Mouse (Mus musculus) embryonic facial prominence, embryonic 13.5 days (tissue): Measurements from ENCODE around the gene Gm49333. TPM values are rescaled to one million over a fixed set of nuclear protein-coding genes. Genes with fewer than 3 reads are reported as not detected.

Experiments used
- ATAC-seq: fragments of 200-750 bp; cut with Nextera tagmentation; 2 replicates; pipeline ENCODE4 v1.8.0; 2017; ENCODE audit warnings: low read depth; ENCODE audit not compliant: insufficient number of reproducible peaks, insufficient read depth, low FRiP score, low TSS enrichment
- H3K27ac ChIP-seq: fragments of 300-500 bp; sonication (generic); 2 replicates; pipeline ENCODE4 v1.5.1; 2015; ENCODE audit warnings: moderate library complexity, mild to moderate bottlenecking, inconsistent platforms
- H3K27me3 ChIP-seq: fragments of 300-500 bp; sonication (generic); 2 replicates; pipeline ENCODE4 v1.6.1; 2015; ENCODE audit warnings: mild to moderate bottlenecking, inconsistent platforms
- H3K36me3 ChIP-seq: fragments of 300-500 bp; sonication (generic); 2 replicates; pipeline ENCODE4 v1.6.1; 2015; ENCODE audit warnings: mild to moderate bottlenecking, inconsistent platforms
- H3K4me1 ChIP-seq: fragments of 300-500 bp; sonication (generic); 2 replicates; pipeline ENCODE4 v1.6.1; 2015; ENCODE audit warnings: inconsistent platforms
- H3K4me2 ChIP-seq: fragments of 300-500 bp; sonication (generic); 2 replicates; pipeline ENCODE4 v1.6.1; 2015; ENCODE audit warnings: moderate library complexity, mild to moderate bottlenecking, inconsistent platforms
- H3K4me3 ChIP-seq: fragments of 300-500 bp; sonication (generic); 2 replicates; pipeline ENCODE4 v1.5.1; 2015; ENCODE audit warnings: mild to moderate bottlenecking, inconsistent platforms
- H3K9ac ChIP-seq: fragments of 300-500 bp; sonication (generic); 2 replicates; pipeline ENCODE4 v1.6.1; 2015; ENCODE audit warnings: mild to moderate bottlenecking, inconsistent platforms
- H3K9me3 ChIP-seq: fragments of 300-500 bp; sonication (generic); 2 replicates; pipeline ENCODE4 v1.6.1; 2016; ENCODE audit warnings: inconsistent platforms
- WGBS: fragments of 180-500 bp; shearing (Covaris S2); methylation state at CpG from one replicate; pipeline ENCODE4 v1.1.7; 2015; ENCODE audit warnings: mixed read lengths; 5-methylcytosine and 5-hydroxymethylcytosine counted together
- polyA plus RNA-seq: library from polyadenylated mRNA; unstranded; fragments of >200 nt; fragmentation: Nextera tagmentation; extraction: Ambion mirVana; gene quantifications from 2 replicates; pipeline ENCODE4 v1.2.1, GENCODE M21; 2015

Gm49333 gene
- 0.41 TPM in 1 of 2 replicates, not detected in the other for polyA plus RNA-seq

- Histone ChIP-seq H3K36me3 (peaks cover 17% of the 10 kb centered on the region), H3K4me3 (peak within 1 kb of the TSS; percentile 86), H3K9me3 (no peaks in the 10 kb centered on the region), H3K4me2 (peak within 1 kb of the TSS; percentile 96), H3K27me3 (no peaks in the 10 kb centered on the region), H3K9ac (peak within 1 kb of the TSS; percentile 87), H3K4me1 (peaks cover 21% of the 10 kb centered on the region), H3K27ac (peak within 1 kb of the TSS; percentile 74)
- peak; percentile 89 for ATAC-seq
- 2% methylated on average over 41 of the region's 41 CpGs for WGBS
Measured at GRCm38 (mm10) chr16:20611357-20612227, at the start of gene Gm49333, which contains the start of the genes Eef1akmt4 and Alg3. Gm49333 (plus strand) TSS chr16:20611610. Eef1akmt4 (plus strand) TSS chr16:20611593. Alg3 (minus strand) TSS chr16:20611735.

- 74% methylated on average over 1 of the region's 1 CpGs for WGBS
- H3K4me2 ChIP-seq, result no peak overlapping the region
- H3K4me3 ChIP-seq, result no peak overlapping the region
- no peaks in the 10 kb centered on the region for H3K4me1 ChIP-seq
- H3K36me3 ChIP-seq, result peaks cover 33% of the 10 kb centered on the region
- H3K27ac ChIP-seq, result no peak overlapping the region
- H3K9ac ChIP-seq, result no peak overlapping the region
- no peak for ATAC-seq
- no peaks in the 10 kb centered on the region for H3K27me3 ChIP-seq
- H3K9me3 ChIP-seq, result no peaks in the 10 kb centered on the region
Measured at GRCm38 (mm10) chr16:20565075-20565474, 46.3 kb upstream of the Gm49333 start.

GRCm38 (mm10) chr16:20589366-20589938 lies 22.0 kb upstream of the Gm49333 start, which contains the start of gene Vwa5b2:
Vwa5b2 (plus strand) TSS chr16:20589471.
- no peak within 1 kb of the TSS for H3K27ac ChIP-seq
- peak within 1 kb of the TSS; percentile 89 for H3K4me2 ChIP-seq
- peaks cover 67% of the 10 kb centered on the region for H3K27me3 ChIP-seq
- ATAC-seq, result peak; percentile 67
- WGBS, result under 1% methylated on average over 24 of the region's 24 CpGs
- H3K4me3 ChIP-seq, result peak within 1 kb of the TSS; percentile 57
- no peaks in the 10 kb centered on the region for H3K9me3 ChIP-seq
- peak within 1 kb of the TSS; percentile 69 for H3K9ac ChIP-seq
- H3K4me1 ChIP-seq, result peaks cover 24% of the 10 kb centered on the region
- H3K36me3 ChIP-seq, result no peaks in the 10 kb centered on the region

- H3K4me2 ChIP-seq, result peak overlapping the region; percentile 89
- peaks cover 72% of the 10 kb centered on the region for H3K27me3 ChIP-seq
- ATAC-seq, result peak; percentile 64
- peak overlapping the region; percentile 57 for H3K4me3 ChIP-seq
- H3K36me3 ChIP-seq, result no peaks in the 10 kb centered on the region
- no peaks in the 10 kb centered on the region for H3K9me3 ChIP-seq
- H3K9ac ChIP-seq, result peak overlapping the region; percentile 69
- peaks cover 24% of the 10 kb centered on the region for H3K4me1 ChIP-seq
- under 1% methylated on average over 37 of the region's 39 CpGs for WGBS
- H3K27ac ChIP-seq, result no peak overlapping the region
Measured at GRCm38 (mm10) chr16:20589939-20590679, 21.3 kb upstream of the Gm49333 start.

- ATAC-seq, result no peak
- WGBS, result 2% methylated on average over 17 of the region's 17 CpGs
- Histone ChIP-seq H3K27ac (no peak overlapping the region), H3K4me1 (peaks cover 24% of the 10 kb centered on the region), H3K4me3 (peak overlapping the region; percentile 57), H3K27me3 (peaks cover 74% of the 10 kb centered on the region), H3K9me3 (no peaks in the 10 kb centered on the region), H3K36me3 (no peaks in the 10 kb centered on the region), H3K4me2 (peak overlapping the region; percentile 89), H3K9ac (0 out of 2 replicates have a peak overlapping the region, but pooled peaks have one; percentile 69)
Measured at GRCm38 (mm10) chr16:20590680-20591038, 20.8 kb upstream of the Gm49333 start.

GRCm38 (mm10) chr16:20591076-20591705 lies 20.2 kb upstream of the Gm49333 start:
- ATAC-seq, result no peak
- H3K27me3 ChIP-seq, result peaks cover 74% of the 10 kb centered on the region
- 3% methylated on average over 48 of the region's 48 CpGs for WGBS
- H3K27ac ChIP-seq, result no peak overlapping the region
- H3K9me3 ChIP-seq, result no peaks in the 10 kb centered on the region
- peak overlapping the region; percentile 89 for H3K4me2 ChIP-seq
- peak overlapping the region; percentile 57 for H3K4me3 ChIP-seq
- no peaks in the 10 kb centered on the region for H3K36me3 ChIP-seq
- peaks cover 24% of the 10 kb centered on the region for H3K4me1 ChIP-seq
- peak overlapping the region; percentile 27; the same call in 1 of the 2 replicates for H3K9ac ChIP-seq

GRCm38 (mm10) chr16:20595060-20595673 lies 16.2 kb upstream of the Gm49333 start:
- H3K36me3 ChIP-seq, result no peaks in the 10 kb centered on the region
- no peak for ATAC-seq
- WGBS, result 83% methylated on average over 7 of the region's 7 CpGs
- H3K4me2 ChIP-seq, result no peak overlapping the region
- no peak overlapping the region for H3K4me3 ChIP-seq
- H3K4me1 ChIP-seq, result peaks cover 12% of the 10 kb centered on the region
- no peak overlapping the region for H3K27ac ChIP-seq
- H3K9me3 ChIP-seq, result no peaks in the 10 kb centered on the region
- H3K9ac ChIP-seq, result no peak overlapping the region
- peaks cover 50% of the 10 kb centered on the region for H3K27me3 ChIP-seq

- Histone ChIP-seq H3K4me2 (no peak overlapping the region), H3K36me3 (no peaks in the 10 kb centered on the region), H3K4me1 (peaks cover 6% of the 10 kb centered on the region), H3K27me3 (peaks cover 44% of the 10 kb centered on the region), H3K9me3 (no peaks in the 10 kb centered on the region), H3K4me3 (no peak overlapping the region), H3K9ac (no peak overlapping the region), H3K27ac (no peak overlapping the region)
- ATAC-seq, result no peak
- 83% methylated on average over 4 of the region's 4 CpGs for WGBS
Measured at GRCm38 (mm10) chr16:20595737-20596136, 15.7 kb upstream of the Gm49333 start.

- Histone ChIP-seq H3K9ac (no peak overlapping the region), H3K36me3 (no peaks in the 10 kb centered on the region), H3K9me3 (no peaks in the 10 kb centered on the region), H3K27me3 (peaks cover 33% of the 10 kb centered on the region), H3K27ac (no peak overlapping the region), H3K4me1 (no peaks in the 10 kb centered on the region), H3K4me2 (no peak overlapping the region), H3K4me3 (no peak overlapping the region)
- 49% methylated on average over 7 of the region's 7 CpGs for WGBS
- ATAC-seq, result no peak
Measured at GRCm38 (mm10) chr16:20596687-20597441, 14.5 kb upstream of the Gm49333 start.

GRCm38 (mm10) chr16:20600511-20600910 lies 10.9 kb upstream of the Gm49333 start:
- WGBS, result 78% methylated on average over 5 of the region's 5 CpGs
- H3K4me3 ChIP-seq, result no peak overlapping the region
- H3K4me2 ChIP-seq, result no peak overlapping the region
- no peak overlapping the region for H3K27ac ChIP-seq
- no peak overlapping the region for H3K9ac ChIP-seq
- no peaks in the 10 kb centered on the region; the same call in 1 of the 2 replicates for H3K27me3 ChIP-seq
- no peak for ATAC-seq
- H3K36me3 ChIP-seq, result peaks cover 17% of the 10 kb centered on the region
- H3K9me3 ChIP-seq, result no peaks in the 10 kb centered on the region
- H3K4me1 ChIP-seq, result no peaks in the 10 kb centered on the region
